Mouse (Mus musculus) kidney, postnatal 0 days (tissue): ENCODE measurements around the gene Polr3c. TPM values are rescaled to one million over a fixed set of nuclear protein-coding genes. Genes with fewer than 3 reads are reported as not detected.

Experiments used
- ATAC-seq: fragments of 200-750 bp; cut with Nextera tagmentation; replicated peaks from 2 replicates; pipeline ENCODE4 v1.8.0; 2017; ENCODE audit warnings: low read depth, moderate number of reproducible peaks, moderate TSS enrichment, moderate library complexity; ENCODE audit not compliant: low FRiP score
- DNase-seq: peaks from one replicate; pipeline ENCODE4 v3.0.0-alpha.2; 2016; ENCODE audit warnings: low spot score
- H3K27ac ChIP-seq: fragments of 300-500 bp; sonication (generic); 2 replicates; pipeline ENCODE4 v1.5.1; 2014; ENCODE audit warnings: mild to moderate bottlenecking
- H3K27me3 ChIP-seq: fragments of 300-500 bp; sonication (generic); 2 replicates; pipeline ENCODE4 v1.6.1; 2014; ENCODE audit warnings: low read length, mixed read lengths; ENCODE audit not compliant: insufficient read depth
- H3K36me3 ChIP-seq: fragments of 300-500 bp; sonication (generic); 2 replicates; pipeline ENCODE4 v1.6.1; 2014; ENCODE audit warnings: low read length, mixed read lengths; ENCODE audit not compliant: insufficient read depth
- H3K4me1 ChIP-seq: fragments of 300-500 bp; sonication (generic); replicated peaks from 2 replicates; pipeline ENCODE4 v1.6.1; 2014; ENCODE audit warnings: antibody characterized with exemption, low read length, mixed read lengths; ENCODE audit not compliant: insufficient read depth
- H3K4me2 ChIP-seq: fragments of 300-500 bp; sonication (generic); 2 replicates; pipeline ENCODE4 v1.6.1; 2014; ENCODE audit warnings: mild to moderate bottlenecking, low read length, moderate library complexity, mixed read lengths
- H3K4me3 ChIP-seq: fragments of 300-500 bp; sonication (generic); replicated peaks from 2 replicates; pipeline ENCODE4 v1.5.1; 2014; ENCODE audit warnings: low read depth, low read length
- H3K9ac ChIP-seq: fragments of 300-500 bp; sonication (generic); 2 replicates; pipeline ENCODE4 v1.6.1; 2014; ENCODE audit warnings: low read depth, low read length
- H3K9me3 ChIP-seq: fragments of 300-500 bp; sonication (generic); replicated peaks from 2 replicates; pipeline ENCODE4 v1.6.1; 2016; ENCODE audit warnings: low read length, inconsistent platforms, mixed read lengths
- CTCF ChIP-seq: IDR thresholded peaks from 2 replicates; pipeline ENCODE4 v1.5.1; 2016; ENCODE audit warnings: antibody characterized with exemption, low read depth, mild to moderate bottlenecking, moderate library complexity
- WGBS: fragments of 180-500 bp; shearing (Covaris S2); extraction: QIAGEN DNeasy Blood & Tissue Kit; methylation state at CpG from one replicate; pipeline ENCODE4 v1.1.7; 2014; 5-methylcytosine and 5-hydroxymethylcytosine counted together
- polyA plus RNA-seq: library from polyadenylated mRNA; unstranded; fragments of >200 nt; fragmentation: Nextera tagmentation; extraction: Ambion mirVana; gene quantifications from 2 replicates; pipeline ENCODE4 v1.2.1, GENCODE M21; 2015

Gene Polr3c
- polyA plus RNA-seq, 1 experiment from 2014 or later = 25.3 TPM

DNA sequence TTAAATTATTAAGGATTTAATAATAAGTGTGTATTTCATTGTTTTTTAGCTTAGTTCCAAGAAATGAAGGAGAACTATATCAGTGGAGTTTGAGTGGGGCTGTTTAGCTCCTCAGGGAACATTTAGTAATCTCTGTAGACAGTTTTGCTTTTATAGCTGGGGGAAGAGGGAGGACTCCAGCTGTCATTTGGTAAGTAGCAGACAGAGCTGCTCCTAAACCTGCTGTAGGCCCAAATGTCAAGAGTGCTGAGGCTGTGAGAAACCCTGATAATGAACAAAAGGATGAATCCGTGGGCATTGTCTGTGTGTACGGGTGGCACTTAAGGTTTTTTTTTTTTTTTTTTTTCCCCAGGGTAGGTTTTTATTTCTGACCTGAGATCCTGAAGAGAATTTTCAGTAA lies 7.8 kb upstream of the Polr3c start:
- Histone ChIP-seq H3K27ac (no peak overlapping the region), H3K36me3 (no peaks in the 10 kb centered on the region), H3K4me3 (no peak overlapping the region), H3K4me2 (no peak overlapping the region), H3K4me1 (0 out of 2 replicates have a peak, but pooled peaks cover 6% of the 10 kb centered on the region), H3K27me3 (no peaks in the 10 kb centered on the region), H3K9me3 (no peaks in the 10 kb centered on the region), H3K9ac (no peak overlapping the region)
- ATAC-seq (no peak), DNase-seq (no peak)
- TF ChIP-seq CTCF = no peak
- 82% methylated on average over 2 of the region's 2 CpGs for WGBS

- no peak for ATAC-seq
- 95% methylated on average over 1 of the region's 1 CpGs for WGBS
These were observed 6.6 kb upstream of the Polr3c start for GRCm38 (mm10) chr3:96733984-96734383.

GRCm38 (mm10) chr3:96730785-96731184 lies 3.4 kb upstream of the Polr3c start:
- Histone ChIP-seq H3K9ac (no peak overlapping the region), H3K9me3 (no peaks in the 10 kb centered on the region), H3K27ac (no peak overlapping the region), H3K27me3 (no peaks in the 10 kb centered on the region), H3K4me1 (peaks cover 18% of the 10 kb centered on the region), H3K4me2 (no peak overlapping the region), H3K4me3 (no peak overlapping the region), H3K36me3 (no peaks in the 10 kb centered on the region)
- TF ChIP-seq CTCF = no peak
- 72% methylated on average over 5 of the region's 5 CpGs for WGBS
- ATAC-seq = no peak
- DNase-seq = no peak

More at GRCm38 (mm10) chr3:96733984-96734383, 6.6 kb upstream of the Polr3c start:
- Histone ChIP-seq H3K9me3 (no peaks in the 10 kb centered on the region), H3K4me3 (no peak overlapping the region), H3K9ac (no peak overlapping the region), H3K27ac (no peak overlapping the region), H3K4me1 (peaks cover 12% of the 10 kb centered on the region), H3K27me3 (no peaks in the 10 kb centered on the region), H3K36me3 (no peaks in the 10 kb centered on the region), H3K4me2 (no peak overlapping the region)
- TF ChIP-seq CTCF = no peak
- no peak for DNase-seq

DNA sequence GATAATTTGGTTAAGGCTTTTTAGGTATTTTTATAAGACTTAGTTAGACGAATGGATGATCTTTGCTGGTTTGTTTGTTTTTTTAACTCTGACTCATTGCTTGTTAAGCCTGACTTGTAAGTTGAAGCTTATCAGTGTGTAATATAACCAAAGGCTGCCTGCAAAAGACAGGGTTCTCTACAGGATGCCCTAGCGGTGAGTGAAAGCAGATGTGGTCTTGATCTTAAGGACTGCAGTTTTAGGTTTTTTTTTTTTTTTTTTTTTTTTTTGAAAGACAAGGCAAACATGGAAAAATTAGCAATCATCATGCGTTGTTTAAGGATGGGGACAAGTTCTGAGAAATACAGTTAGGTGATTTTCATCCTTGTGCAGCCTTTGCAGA lies 2.0 kb upstream of the Polr3c start:
- Histone ChIP-seq H3K4me1 (peaks cover 18% of the 10 kb centered on the region), H3K9ac (no peak overlapping the region), H3K4me2 (peak overlapping the region; percentile 67; the same call in 1 of the 2 replicates), H3K4me3 (no peak overlapping the region), H3K9me3 (no peaks in the 10 kb centered on the region), H3K27ac (no peak overlapping the region), H3K36me3 (no peaks in the 10 kb centered on the region), H3K27me3 (no peaks in the 10 kb centered on the region)
- TF ChIP-seq CTCF = peak; percentile 34; the same call in 1 of the 2 replicates
- DNase-seq (peak; percentile 56), ATAC-seq (no peak)
- 40% methylated on average over 3 of the region's 3 CpGs for WGBS

DNA sequence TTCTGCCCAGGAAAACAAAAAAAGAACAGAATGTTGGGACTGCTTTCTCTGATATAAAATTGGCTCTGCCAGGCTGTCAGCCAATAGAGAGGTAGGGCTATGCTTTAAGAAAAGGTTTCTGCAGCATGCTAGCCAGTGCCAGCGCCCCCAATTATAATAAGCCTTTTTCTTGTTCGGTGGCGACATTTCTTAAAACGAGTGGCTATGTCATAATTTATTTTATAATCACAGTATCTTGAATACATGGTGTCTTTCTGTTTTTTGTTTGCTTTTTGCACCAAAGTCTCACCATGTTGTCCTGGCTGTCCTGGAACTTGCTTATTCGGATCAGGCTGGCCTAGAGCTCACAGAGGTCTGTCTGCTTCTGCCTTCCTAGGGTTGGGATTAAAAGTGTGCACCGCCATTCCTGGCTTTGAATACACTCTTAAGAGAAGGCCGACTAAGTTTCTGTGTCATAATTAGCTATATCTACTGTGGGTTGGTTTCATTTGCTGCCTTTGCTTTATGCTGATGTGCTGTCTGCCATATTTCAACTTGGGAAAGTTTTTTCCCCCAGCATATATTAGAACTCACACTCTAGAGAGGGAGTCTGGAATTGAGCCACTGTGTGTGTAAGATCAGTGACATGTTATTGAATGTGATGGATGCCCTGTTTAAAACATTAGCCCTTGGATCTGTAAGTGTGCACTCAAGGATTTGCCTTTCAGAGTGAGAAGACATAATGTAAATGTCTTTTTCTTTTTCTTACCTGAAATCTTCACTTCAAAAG lies 1.4 kb upstream of the Polr3c start:
- peak overlapping the region; percentile 76 for H3K4me3 ChIP-seq
- WGBS = 48% methylated on average over 7 of the region's 7 CpGs
- H3K27ac ChIP-seq = no peak overlapping the region; the same call in 1 of the 2 replicates
- DNase-seq = no peak
- H3K27me3 ChIP-seq = no peaks in the 10 kb centered on the region
- H3K36me3 ChIP-seq = no peaks in the 10 kb centered on the region
- TF ChIP-seq CTCF = no peak
- peaks cover 18% of the 10 kb centered on the region for H3K4me1 ChIP-seq
- no peaks in the 10 kb centered on the region for H3K9me3 ChIP-seq
- peak overlapping the region; percentile 67 for H3K4me2 ChIP-seq
- ATAC-seq = no peak
- H3K9ac ChIP-seq = peak overlapping the region; percentile 74; the same call in 1 of the 2 replicates

GRCm38 (mm10) chr3:96727828-96728633 lies 603 bp upstream of the Polr3c start:
- Histone ChIP-seq H3K4me3 (peak overlapping the region; percentile 76), H3K27me3 (no peaks in the 10 kb centered on the region), H3K27ac (peak overlapping the region; percentile 90), H3K4me2 (peak overlapping the region; percentile 67), H3K36me3 (0 out of 2 replicates have a peak, but pooled peaks cover 5% of the 10 kb centered on the region), H3K9me3 (no peaks in the 10 kb centered on the region), H3K9ac (peak overlapping the region; percentile 74), H3K4me1 (peaks cover 18% of the 10 kb centered on the region)
- DNase-seq (peak; percentile 56), ATAC-seq (peak; percentile 9)
- no peak for TF ChIP-seq CTCF
- under 1% methylated on average over 42 of the region's 42 CpGs for WGBS
